Mouse (Mus musculus): ENCODE data around the gene B4galt5. TPM values are rescaled to one million over a fixed set of nuclear protein-coding genes. Genes with fewer than 3 reads are reported as not detected.

Gene B4galt5
- polyA plus RNA-seq, 1 experiment from 2014 or later, result 24.3 TPM

GRCm38 (mm10) chr2:167268411-167268690 lies 80.6 kb downstream of the B4galt5 start:
- no peak overlapping the region for H3K27ac ChIP-seq (replicated peaks; ENCODE audit: low read depth, low read length)
- H3K4me3 ChIP-seq (ENCODE audit: low read depth, low read length), result no peak overlapping the region
- H3K36me3 ChIP-seq (ENCODE audit: control insufficient read depth, insufficient read depth, low read length), result no peaks in the 10 kb centered on the region
- ATAC-seq (ENCODE audit: low read depth), result no peak
- no peak overlapping the region for H3K4me2 ChIP-seq (ENCODE audit: low read depth, low read length)
- no peak for DNase-seq (ENCODE audit: low spot score)
- no peaks in the 10 kb centered on the region for H3K27me3 ChIP-seq (replicated peaks; ENCODE audit: control insufficient read depth, insufficient read depth, low read length)
- no peak overlapping the region for H3K9ac ChIP-seq (ENCODE audit: low read depth, low read length)
- 83% methylated on average over 8 of the region's 8 CpGs for WGBS
- no peaks in the 10 kb centered on the region for H3K4me1 ChIP-seq (ENCODE audit: control insufficient read depth, insufficient read depth, low read length)
- no peaks in the 10 kb centered on the region for H3K9me3 ChIP-seq (ENCODE audit: control insufficient read depth, low read length)

GRCm38 (mm10) chr2:167267531-167268410 lies 81.2 kb downstream of the B4galt5 start:
- Histone ChIP-seq H3K9ac (ENCODE audit: low read depth, low read length) (no peak overlapping the region), H3K36me3 (ENCODE audit: control insufficient read depth, insufficient read depth, low read length) (no peaks in the 10 kb centered on the region), H3K27me3 (replicated peaks; ENCODE audit: control insufficient read depth, insufficient read depth, low read length) (no peaks in the 10 kb centered on the region), H3K27ac (replicated peaks; ENCODE audit: low read depth, low read length) (no peak overlapping the region), H3K9me3 (ENCODE audit: control insufficient read depth, low read length) (no peaks in the 10 kb centered on the region), H3K4me2 (ENCODE audit: low read depth, low read length) (no peak overlapping the region), H3K4me1 (ENCODE audit: control insufficient read depth, insufficient read depth, low read length) (no peaks in the 10 kb centered on the region), H3K4me3 (ENCODE audit: low read depth, low read length) (no peak overlapping the region)
- 77% methylated on average over 14 of the region's 14 CpGs for WGBS
- peak; percentile 87 for DNase-seq (ENCODE audit: low spot score)
- peak; percentile 84 for ATAC-seq (ENCODE audit: low read depth)

- WGBS, result 79% methylated on average over 10 of the region's 10 CpGs
- ATAC-seq (ENCODE audit: low read depth) (no peak), DNase-seq (ENCODE audit: low spot score) (no peak)
- Histone ChIP-seq H3K4me2 (ENCODE audit: low read depth, low read length) (no peak overlapping the region), H3K4me1 (ENCODE audit: control insufficient read depth, insufficient read depth, low read length) (peaks cover 4% of the 10 kb centered on the region; the same call in 1 of the 2 replicates), H3K27me3 (replicated peaks; ENCODE audit: control insufficient read depth, insufficient read depth, low read length) (no peaks in the 10 kb centered on the region), H3K27ac (replicated peaks; ENCODE audit: low read depth, low read length) (no peak overlapping the region), H3K9me3 (ENCODE audit: control insufficient read depth, low read length) (no peaks in the 10 kb centered on the region), H3K9ac (ENCODE audit: low read depth, low read length) (no peak overlapping the region), H3K4me3 (ENCODE audit: low read depth, low read length) (no peak overlapping the region), H3K36me3 (ENCODE audit: control insufficient read depth, insufficient read depth, low read length) (no peaks in the 10 kb centered on the region)
These were observed 82.8 kb downstream of the B4galt5 start for GRCm38 (mm10) chr2:167266231-167266630.

- no peak for DNase-seq (ENCODE audit: low spot score)
- WGBS, result 46% methylated on average over 4 of the region's 5 CpGs
- H3K4me3 ChIP-seq (ENCODE audit: low read depth, low read length), result no peak overlapping the region
- no peak overlapping the region for H3K27ac ChIP-seq (replicated peaks; ENCODE audit: low read depth, low read length)
- H3K9me3 ChIP-seq (ENCODE audit: control insufficient read depth, low read length), result no peaks in the 10 kb centered on the region
- no peaks in the 10 kb centered on the region for H3K36me3 ChIP-seq (ENCODE audit: control insufficient read depth, insufficient read depth, low read length)
- no peak for ATAC-seq (ENCODE audit: low read depth)
- no peak overlapping the region for H3K4me2 ChIP-seq (ENCODE audit: low read depth, low read length)
- H3K9ac ChIP-seq (ENCODE audit: low read depth, low read length), result no peak overlapping the region
- H3K27me3 ChIP-seq (replicated peaks; ENCODE audit: control insufficient read depth, insufficient read depth, low read length), result no peaks in the 10 kb centered on the region
- peaks cover 5% of the 10 kb centered on the region; the same call in 1 of the 2 replicates for H3K4me1 ChIP-seq (ENCODE audit: control insufficient read depth, insufficient read depth, low read length)
These were observed 83.2 kb downstream of the B4galt5 start for GRCm38 (mm10) chr2:167265806-167266205.

GRCm38 (mm10) chr2:167265021-167265420 lies 84.0 kb downstream of the B4galt5 start:
- no peak overlapping the region for H3K4me2 ChIP-seq (ENCODE audit: low read depth, low read length)
- no peak overlapping the region for H3K9ac ChIP-seq (ENCODE audit: low read depth, low read length)
- ATAC-seq (ENCODE audit: low read depth), result no peak
- 81% methylated on average over 2 of the region's 2 CpGs for WGBS
- no peak overlapping the region for H3K27ac ChIP-seq (replicated peaks; ENCODE audit: low read depth, low read length)
- H3K36me3 ChIP-seq (ENCODE audit: control insufficient read depth, insufficient read depth, low read length), result no peaks in the 10 kb centered on the region
- H3K4me3 ChIP-seq (ENCODE audit: low read depth, low read length), result no peak overlapping the region
- H3K4me1 ChIP-seq (ENCODE audit: control insufficient read depth, insufficient read depth, low read length), result peaks cover 5% of the 10 kb centered on the region; the same call in 1 of the 2 replicates
- no peak for DNase-seq (ENCODE audit: low spot score)
- no peaks in the 10 kb centered on the region for H3K27me3 ChIP-seq (replicated peaks; ENCODE audit: control insufficient read depth, insufficient read depth, low read length)
- H3K9me3 ChIP-seq (ENCODE audit: control insufficient read depth, low read length), result no peaks in the 10 kb centered on the region

GRCm38 (mm10) chr2:167263931-167264330 lies 85.1 kb downstream of the B4galt5 start:
- Histone ChIP-seq H3K9ac (ENCODE audit: low read depth, low read length) (no peak overlapping the region), H3K4me2 (ENCODE audit: low read depth, low read length) (no peak overlapping the region), H3K4me1 (ENCODE audit: control insufficient read depth, insufficient read depth, low read length) (peaks cover 5% of the 10 kb centered on the region; the same call in 1 of the 2 replicates), H3K27me3 (replicated peaks; ENCODE audit: control insufficient read depth, insufficient read depth, low read length) (no peaks in the 10 kb centered on the region), H3K36me3 (ENCODE audit: control insufficient read depth, insufficient read depth, low read length) (no peaks in the 10 kb centered on the region), H3K27ac (replicated peaks; ENCODE audit: low read depth, low read length) (no peak overlapping the region), H3K9me3 (ENCODE audit: control insufficient read depth, low read length) (no peaks in the 10 kb centered on the region), H3K4me3 (ENCODE audit: low read depth, low read length) (no peak overlapping the region)
- ATAC-seq (ENCODE audit: low read depth) (no peak), DNase-seq (ENCODE audit: low spot score) (no peak)
- 82% methylated on average over 11 of the region's 11 CpGs for WGBS

- WGBS, result 83% methylated on average over 8 of the region's 8 CpGs
- Histone ChIP-seq H3K27ac (replicated peaks; ENCODE audit: low read depth, low read length) (no peak overlapping the region), H3K9ac (ENCODE audit: low read depth, low read length) (no peak overlapping the region), H3K4me3 (ENCODE audit: low read depth, low read length) (no peak overlapping the region), H3K9me3 (ENCODE audit: control insufficient read depth, low read length) (no peaks in the 10 kb centered on the region), H3K4me2 (ENCODE audit: low read depth, low read length) (no peak overlapping the region), H3K36me3 (ENCODE audit: control insufficient read depth, insufficient read depth, low read length) (no peaks in the 10 kb centered on the region), H3K4me1 (ENCODE audit: control insufficient read depth, insufficient read depth, low read length) (peaks cover 5% of the 10 kb centered on the region; the same call in 1 of the 2 replicates), H3K27me3 (replicated peaks; ENCODE audit: control insufficient read depth, insufficient read depth, low read length) (no peaks in the 10 kb centered on the region)
- ATAC-seq (ENCODE audit: low read depth), result no peak
- DNase-seq (ENCODE audit: low spot score), result no peak
These were observed 85.8 kb downstream of the B4galt5 start for GRCm38 (mm10) chr2:167263040-167263810.

GRCm38 (mm10) chr2:167262433-167262832 lies 86.5 kb downstream of the B4galt5 start:
- H3K4me3 ChIP-seq (ENCODE audit: low read depth, low read length), result no peak overlapping the region
- H3K9ac ChIP-seq (ENCODE audit: low read depth, low read length), result no peak overlapping the region
- H3K27ac ChIP-seq (replicated peaks; ENCODE audit: low read depth, low read length), result no peak overlapping the region
- ATAC-seq (ENCODE audit: low read depth), result no peak
- no peaks in the 10 kb centered on the region for H3K36me3 ChIP-seq (ENCODE audit: control insufficient read depth, insufficient read depth, low read length)
- H3K27me3 ChIP-seq (replicated peaks; ENCODE audit: control insufficient read depth, insufficient read depth, low read length), result no peaks in the 10 kb centered on the region
- no peaks in the 10 kb centered on the region for H3K9me3 ChIP-seq (ENCODE audit: control insufficient read depth, low read length)
- DNase-seq (ENCODE audit: low spot score), result no peak
- H3K4me1 ChIP-seq (ENCODE audit: control insufficient read depth, insufficient read depth, low read length), result peaks cover 5% of the 10 kb centered on the region; the same call in 1 of the 2 replicates
- H3K4me2 ChIP-seq (ENCODE audit: low read depth, low read length), result no peak overlapping the region
- 89% methylated on average over 10 of the region's 10 CpGs for WGBS

All from embryonic facial prominence, embryonic 14.5 days (tissue).